ENCODE assay signal across 8 mouse cellular contexts in genomic region chr9:40749832-40750620, GRCm38 (mm10). TPM values are rescaled to one million over a fixed set of nuclear protein-coding genes. Genes with fewer than 3 reads are reported as not detected.
DNase-seq lines count a peak whose midpoint lies in the region; ATAC-seq lines count a peak whose summit lies in the region.

No protein-coding gene starts in this region.

- 0 out of 2 replicates have a peak overlapping the region, but pooled peaks have one; percentile 6 for H3K27ac ChIP-seq in kidney, embryonic 15.5 days
- H3K27ac ChIP-seq in hindbrain, embryonic 13.5 days = 0 out of 2 replicates have a peak overlapping the region, but pooled peaks have one; percentile 25
- no peak overlapping the region for H3K27ac ChIP-seq in midbrain, embryonic 12.5 days (replicated peaks)

- peak; percentile 29; the same call in 1 of the 2 replicates for ATAC-seq in kidney, embryonic 15.5 days (replicated peaks; ENCODE audit: low FRiP score)
- ATAC-seq in hindbrain, embryonic 13.5 days (ENCODE audit: low FRiP score) = peak; percentile 41; the same call in 1 of the 2 replicates
- peak; percentile 58 for ATAC-seq in midbrain, embryonic 12.5 days (ENCODE audit: low FRiP score, low read depth)
- ATAC-seq in erythroblast, adult 5-6 weeks (replicated peaks; ENCODE audit: low FRiP score, poor library complexity, severe bottlenecking) = no peak

- no peaks in the 10 kb centered on the region for H3K36me3 ChIP-seq in kidney, embryonic 15.5 days
- no peaks in the 10 kb centered on the region for H3K36me3 ChIP-seq in hindbrain, embryonic 13.5 days
- no peaks in the 10 kb centered on the region for H3K36me3 ChIP-seq in midbrain, embryonic 12.5 days

- H3K4me1 ChIP-seq in kidney, embryonic 15.5 days = peaks cover 24% of the 10 kb centered on the region
- H3K4me1 ChIP-seq in hindbrain, embryonic 13.5 days (replicated peaks) = peaks cover 21% of the 10 kb centered on the region
- H3K4me1 ChIP-seq in midbrain, embryonic 12.5 days = 0 out of 2 replicates have a peak, but pooled peaks cover 5% of the 10 kb centered on the region

- no peak overlapping the region for H3K4me2 ChIP-seq in kidney, embryonic 15.5 days
- no peak overlapping the region for H3K4me2 ChIP-seq in hindbrain, embryonic 13.5 days
- no peak overlapping the region for H3K4me2 ChIP-seq in midbrain, embryonic 12.5 days (replicated peaks)

- no peaks in the 10 kb centered on the region for H3K9me3 ChIP-seq in kidney, embryonic 15.5 days (replicated peaks)
- H3K9me3 ChIP-seq in hindbrain, embryonic 13.5 days = no peaks in the 10 kb centered on the region
- no peaks in the 10 kb centered on the region for H3K9me3 ChIP-seq in midbrain, embryonic 12.5 days

- 71% methylated on average over 8 of the region's 8 CpGs for WGBS in kidney, embryonic 15.5 days
- 76% methylated on average over 8 of the region's 8 CpGs for WGBS in hindbrain, embryonic 13.5 days
- 74% methylated on average over 8 of the region's 8 CpGs for WGBS in midbrain, embryonic 12.5 days

- no peak for DNase-seq in kidney, adult 11 months
- peak; percentile 58 for DNase-seq in ES-CJ7 (ENCODE audit: low read depth, low spot score)
- peak; percentile 72 for DNase-seq in embryo, embryonic 10 days (ENCODE audit: low spot score)
- no peak for DNase-seq in gastrocnemius, postnatal 25 days

- H3K4me3 ChIP-seq in kidney, embryonic 15.5 days (replicated peaks) = no peak overlapping the region
- H3K4me3 ChIP-seq in hindbrain, embryonic 13.5 days = no peak overlapping the region
- no peak overlapping the region for H3K4me3 ChIP-seq in midbrain, embryonic 12.5 days

- H3K9ac ChIP-seq in kidney, embryonic 15.5 days = no peak overlapping the region
- H3K9ac ChIP-seq in hindbrain, embryonic 13.5 days = no peak overlapping the region
- no peak overlapping the region for H3K9ac ChIP-seq in midbrain, embryonic 12.5 days (replicated peaks)

- no peaks in the 10 kb centered on the region for H3K27me3 ChIP-seq in kidney, embryonic 15.5 days
- H3K27me3 ChIP-seq in hindbrain, embryonic 13.5 days = no peaks in the 10 kb centered on the region
- no peaks in the 10 kb centered on the region; the same call in 1 of the 2 replicates for H3K27me3 ChIP-seq in midbrain, embryonic 12.5 days

RNA-seq across cellular contexts. Expression of gene Hspa8, which starts 50.8 kb away (rescaled TPM):
- 2,873 and 3,000 TPM in 2 replicates for polyA plus RNA-seq in kidney, embryonic 15.5 days (2015; fragmentation: Nextera tagmentation; extraction: Ambion mirVana)
- polyA plus RNA-seq in hindbrain, embryonic 13.5 days (2015; fragmentation: Nextera tagmentation; extraction: Ambion mirVana) = 2,762 and 2,865 TPM in 2 replicates
- 2,718 and 2,773 TPM in 2 replicates for polyA plus RNA-seq in midbrain, embryonic 12.5 days (2016; fragmentation: Nextera tagmentation; extraction: Ambion mirVana)
- total RNA-seq in erythroblast, adult 5-6 weeks (2015; ENCODE audit: low replicate concordance) = 767 and 958 TPM in 2 replicates
- total RNA-seq in erythroblast, adult 5-6 weeks (2017; ENCODE audit: low replicate concordance) = 825 and 1,090 TPM in 2 replicates
- total RNA-seq in gastrocnemius, postnatal 25 days (2021) = 1,000 to 10,000 TPM; 1,183 to 1,197 TPM

Comparison
In these comparisons a context has a peak if more than half of its experiments do, and no peak if none do; other contexts are left out.
1. DNase-seq: peak in ES-CJ7 (single experiment) and embryo, embryonic 10 days (single experiment); none in kidney, adult 11 months (single experiment) and gastrocnemius, postnatal 25 days (single experiment).